Mouse (Mus musculus) myocyte (in vitro differentiated cells): ENCODE measurements around the gene Sult2b1.

Experiments
- CEBPB ChIP-seq: IDR thresholded peaks from 2 replicates; pipeline ENCODE4 v1.6.1; 2011; ENCODE audit warnings: mild to moderate bottlenecking, moderate library complexity; ENCODE audit not compliant: poor library complexity, insufficient read depth, severe bottlenecking
- E2F4 ChIP-seq: IDR thresholded peaks from one replicate; pipeline ENCODE4 v1.6.1; 2011; ENCODE audit warnings: mild to moderate bottlenecking, control low read depth, moderate library complexity; ENCODE audit not compliant: insufficient read depth
- MAX ChIP-seq: IDR thresholded peaks from one replicate; pipeline ENCODE4 v1.6.1; 2011; ENCODE audit warnings: low read depth, mild to moderate bottlenecking, control low read depth
- POLR2A ChIP-seq: IDR thresholded peaks from one replicate; pipeline ENCODE4 v1.6.1; 2011; ENCODE audit warnings: low read depth, mild to moderate bottlenecking, control low read depth, moderate library complexity; ENCODE audit not compliant: insufficient read length
- TCF12 ChIP-seq: IDR thresholded peaks from one replicate; pipeline ENCODE4 v1.6.1; 2011; ENCODE audit warnings: mild to moderate bottlenecking, control low read depth; ENCODE audit not compliant: poor library complexity, insufficient read depth, severe bottlenecking
- TCF3 ChIP-seq: IDR thresholded peaks from one replicate; pipeline ENCODE4 v1.6.1; 2011; ENCODE audit warnings: low read depth, control low read depth; ENCODE audit not compliant: insufficient read length
- USF1 ChIP-seq: IDR thresholded peaks from one replicate; pipeline ENCODE4 v1.6.1; 2011; ENCODE audit warnings: low read depth, mild to moderate bottlenecking, control low read depth, moderate library complexity

DNA sequence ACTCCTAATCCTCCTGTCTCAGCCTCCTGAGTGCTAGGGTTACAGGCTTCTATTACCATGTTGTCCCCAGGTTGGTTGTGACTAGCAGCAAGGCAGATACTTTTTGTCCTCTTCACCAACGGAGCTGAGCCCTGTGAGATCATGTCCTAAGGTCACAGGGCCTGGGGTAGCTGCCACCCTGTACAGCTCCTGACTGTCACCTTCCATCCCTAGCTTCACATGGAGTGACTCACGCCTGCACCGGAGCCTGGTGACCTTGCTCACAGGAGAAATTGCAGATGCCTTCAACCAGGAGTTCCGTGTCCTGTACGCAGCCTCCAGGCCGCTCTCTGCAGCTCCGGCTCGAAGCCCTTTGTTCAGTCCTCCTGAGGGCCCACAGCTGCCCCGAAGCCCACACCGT lies 58.0 kb downstream of the Sult2b1 start:
- no peak for TF ChIP-seq MAX
- TF ChIP-seq USF1, result no peak
- no peak for TF ChIP-seq E2F4
- no peak for TF ChIP-seq POLR2A
- no peak for TF ChIP-seq TCF3
- no peak for TF ChIP-seq TCF12
- no peak for TF ChIP-seq CEBPB
